Mouse (Mus musculus) forebrain, embryonic 13.5 days (tissue): ENCODE results near the gene Gm45233. TPM values are rescaled to one million over a fixed set of nuclear protein-coding genes. Genes with fewer than 3 reads are reported as not detected.
"Not testable (repeated sequence)": the region's sequence is repeated elsewhere in the genome, so short reads cannot be mapped to it uniquely, and the experiment has no call there.

Experiments
- ATAC-seq: fragments of 200-750 bp; cut with Nextera tagmentation; 2 replicates; pipeline ENCODE4 v1.8.0; 2017
- H3K27ac ChIP-seq: fragments of 300-500 bp; sonication (generic); 2 replicates; pipeline ENCODE4 v1.5.1; 2015; ENCODE audit warnings: inconsistent platforms, mild to moderate bottlenecking, moderate library complexity
- H3K27me3 ChIP-seq: fragments of 300-500 bp; sonication (generic); 2 replicates; pipeline ENCODE4 v1.6.1; 2015; ENCODE audit warnings: mild to moderate bottlenecking, inconsistent platforms
- H3K36me3 ChIP-seq: fragments of 300-500 bp; sonication (generic); 2 replicates; pipeline ENCODE4 v1.6.1; 2015; ENCODE audit warnings: mild to moderate bottlenecking, inconsistent platforms; ENCODE audit not compliant: poor library complexity, severe bottlenecking
- H3K4me1 ChIP-seq: fragments of 300-500 bp; sonication (generic); 2 replicates; pipeline ENCODE4 v1.6.1; 2015; ENCODE audit warnings: inconsistent platforms
- H3K4me2 ChIP-seq: fragments of 300-500 bp; sonication (generic); 2 replicates; pipeline ENCODE4 v1.6.1; 2015; ENCODE audit warnings: inconsistent platforms, mild to moderate bottlenecking, moderate library complexity
- H3K4me3 ChIP-seq: fragments of 300-500 bp; sonication (generic); 2 replicates; pipeline ENCODE4 v1.5.1; 2015; ENCODE audit warnings: mild to moderate bottlenecking, inconsistent platforms
- H3K9ac ChIP-seq: fragments of 300-500 bp; sonication (generic); 2 replicates; pipeline ENCODE4 v1.6.1; 2015; ENCODE audit warnings: mild to moderate bottlenecking, inconsistent platforms
- H3K9me3 ChIP-seq: fragments of 300-500 bp; sonication (generic); replicated peaks from 2 replicates; pipeline ENCODE4 v1.6.1; 2016; ENCODE audit warnings: inconsistent platforms
- WGBS: fragments of 180-500 bp; shearing (Covaris S2); methylation state at CpG from one replicate; pipeline ENCODE4 v1.1.7; 2015; 5-methylcytosine and 5-hydroxymethylcytosine counted together
- polyA plus RNA-seq: library from polyadenylated mRNA; unstranded; fragments of >200 nt; fragmentation: Nextera tagmentation; extraction: Ambion mirVana; gene quantifications from 2 replicates; pipeline ENCODE4 v1.2.1, GENCODE M21; 2015

Gm45233 gene
- polyA plus RNA-seq: 0.26 and 0.47 TPM in 2 replicates

- H3K4me3 ChIP-seq: peak within 1 kb of the TSS; percentile 57
- H3K9me3 ChIP-seq: no peaks in the 10 kb centered on the region
- 0 out of 2 replicates have a peak, but pooled peaks cover 2% of the 10 kb centered on the region for H3K27me3 ChIP-seq
- under 1% methylated on average over 27 of the region's 27 CpGs for WGBS
- no peaks in the 10 kb centered on the region for H3K36me3 ChIP-seq
- H3K9ac ChIP-seq: peak within 1 kb of the TSS; percentile 68
- H3K4me1 ChIP-seq: peaks cover 21% of the 10 kb centered on the region
- H3K27ac ChIP-seq: peak within 1 kb of the TSS; percentile 75
- ATAC-seq: peak; percentile 98
- peak within 1 kb of the TSS; percentile 84 for H3K4me2 ChIP-seq
Observed at GRCm38 (mm10) chr7:43443917-43444293, at the start of gene Gm45233, which contains the start of gene Etfb. Gene Gm45233, plus strand, starts transcription at chr7:43444128. Gene Etfb, plus strand, starts transcription at chr7:43444083.

DNA sequence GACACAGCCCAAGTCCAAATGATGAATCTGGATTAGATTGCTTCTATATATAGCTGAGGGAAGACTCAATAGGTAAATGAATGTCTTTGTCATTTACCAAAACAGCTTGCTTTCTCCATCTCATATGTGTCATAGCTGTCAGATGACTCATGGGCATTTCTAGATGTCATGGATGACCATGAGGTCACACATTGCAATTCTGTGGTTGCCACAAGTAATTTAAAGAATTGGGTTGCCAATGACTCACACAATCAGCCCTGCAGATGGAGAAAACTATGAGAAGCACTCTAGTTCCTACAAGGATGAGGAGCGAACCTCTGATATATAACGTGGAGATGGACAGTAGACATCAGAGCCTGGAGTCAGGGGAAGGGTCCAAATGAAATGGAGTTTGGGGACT, 44.4 kb upstream of the Gm45233 start:
- no peak overlapping the region for H3K27ac ChIP-seq
- H3K36me3 ChIP-seq: no peaks in the 10 kb centered on the region
- ATAC-seq: no peak
- H3K4me1 ChIP-seq: no peaks in the 10 kb centered on the region
- no peak overlapping the region for H3K4me3 ChIP-seq
- WGBS: 85% methylated on average over 2 of the region's 2 CpGs
- H3K27me3 ChIP-seq: no peaks in the 10 kb centered on the region
- H3K9ac ChIP-seq: no peak overlapping the region
- no peak overlapping the region for H3K4me2 ChIP-seq
- no peaks in the 10 kb centered on the region for H3K9me3 ChIP-seq

GRCm38 (mm10) chr7:43402718-43403117, 41.2 kb upstream of the Gm45233 start:
- Histone ChIP-seq H3K27ac (no peak overlapping the region), H3K4me1 (no peaks in the 10 kb centered on the region), H3K27me3 (no peaks in the 10 kb centered on the region), H3K9ac (no peak overlapping the region), H3K4me3 (no peak overlapping the region), H3K9me3 (no peaks in the 10 kb centered on the region), H3K36me3 (no peaks in the 10 kb centered on the region), H3K4me2 (no peak overlapping the region)
- ATAC-seq: no peak
- 54% methylated on average over 2 of the region's 2 CpGs for WGBS

GRCm38 (mm10) chr7:43407573-43407972, 36.4 kb upstream of the Gm45233 start:
- no peak overlapping the region for H3K9ac ChIP-seq
- no peak overlapping the region for H3K27ac ChIP-seq
- WGBS: 80% methylated on average over 3 of the region's 3 CpGs
- no peak for ATAC-seq
- H3K4me2 ChIP-seq: no peak overlapping the region
- no peaks in the 10 kb centered on the region for H3K36me3 ChIP-seq
- H3K9me3 ChIP-seq: no peaks in the 10 kb centered on the region
- H3K27me3 ChIP-seq: no peaks in the 10 kb centered on the region
- H3K4me1 ChIP-seq: no peaks in the 10 kb centered on the region
- H3K4me3 ChIP-seq: no peak overlapping the region

- Histone ChIP-seq H3K27ac (no peak within 1 kb of the TSS), H3K27me3 (no peaks in the 10 kb centered on the region), H3K9me3 (no peaks in the 10 kb centered on the region), H3K4me1 (no peaks in the 10 kb centered on the region), H3K36me3 (no peaks in the 10 kb centered on the region), H3K4me2 (no peak within 1 kb of the TSS), H3K4me3 (no peak within 1 kb of the TSS), H3K9ac (no peak within 1 kb of the TSS)
- ATAC-seq: no peak
- 91% methylated on average over 4 of the region's 4 CpGs for WGBS
Observed at GRCm38 (mm10) chr7:43408131-43408553, 35.8 kb upstream of the Gm45233 start, which contains the start of gene Siglecg. Gene Siglecg, plus strand, starts transcription at chr7:43408204.

GRCm38 (mm10) chr7:43409084-43409483, 34.8 kb upstream of the Gm45233 start:
- Histone ChIP-seq H3K9ac (no peak overlapping the region), H3K4me1 (no peaks in the 10 kb centered on the region), H3K4me2 (no peak overlapping the region), H3K36me3 (no peaks in the 10 kb centered on the region), H3K27me3 (no peaks in the 10 kb centered on the region), H3K9me3 (no peaks in the 10 kb centered on the region), H3K4me3 (no peak overlapping the region), H3K27ac (no peak overlapping the region)
- no peak for ATAC-seq
- WGBS: 88% methylated on average over 3 of the region's 3 CpGs

GRCm38 (mm10) chr7:43411724-43412123, 32.2 kb upstream of the Gm45233 start:
- not testable (repeated sequence) for ATAC-seq, H3K36me3 ChIP-seq, H3K4me2 ChIP-seq, H3K27ac ChIP-seq, H3K27me3 ChIP-seq, H3K4me3 ChIP-seq, H3K9me3 ChIP-seq, H3K9ac ChIP-seq, H3K4me1 ChIP-seq
- 31% methylated on average over 4 of the region's 4 CpGs for WGBS

DNA sequence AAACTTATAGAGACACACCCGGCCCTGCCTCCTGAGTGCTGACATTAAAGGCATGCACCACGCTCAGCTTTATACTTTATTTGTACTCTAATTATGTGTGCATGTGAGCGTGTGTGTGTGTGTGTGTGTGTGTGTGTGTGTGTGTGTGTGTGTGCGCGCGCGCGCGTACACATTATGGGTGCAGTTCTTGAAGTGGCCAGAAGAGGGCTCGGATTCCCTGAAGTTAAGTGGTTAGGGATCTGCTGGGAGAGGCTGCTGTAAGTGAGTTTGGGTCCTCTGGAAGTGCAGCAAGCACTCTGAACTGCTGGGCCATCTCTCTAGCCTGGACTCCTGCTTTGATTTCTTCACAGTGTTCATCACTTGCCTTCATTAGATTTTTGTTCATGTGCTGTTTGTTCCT, 26.6 kb upstream of the Gm45233 start:
- Histone ChIP-seq H3K27ac (no peak overlapping the region), H3K9me3 (peaks cover 8% of the 10 kb centered on the region; the same call in 1 of the 2 replicates), H3K9ac (no peak overlapping the region), H3K27me3 (no peaks in the 10 kb centered on the region), H3K4me1 (no peaks in the 10 kb centered on the region), H3K4me2 (no peak overlapping the region), H3K36me3 (no peaks in the 10 kb centered on the region), H3K4me3 (no peak overlapping the region)
- no peak for ATAC-seq
- whole genome bisulfite sequencing: 87% methylated on average over 10 of the region's 10 CpGs

GRCm38 (mm10) chr7:43422995-43423617, 20.8 kb upstream of the Gm45233 start:
- peak overlapping the region; percentile 24 for H3K4me2 ChIP-seq
- peaks cover 6% of the 10 kb centered on the region; the same call in 1 of the 2 replicates for H3K4me1 ChIP-seq
- no peaks in the 10 kb centered on the region for H3K27me3 ChIP-seq
- H3K36me3 ChIP-seq: no peaks in the 10 kb centered on the region
- H3K27ac ChIP-seq: no peak overlapping the region
- H3K4me3 ChIP-seq: no peak overlapping the region
- ATAC-seq: peak; percentile 92
- no peak overlapping the region for H3K9ac ChIP-seq
- H3K9me3 ChIP-seq: 0 out of 2 replicates have a peak, but pooled peaks cover 2% of the 10 kb centered on the region
- 13% methylated on average over 11 of the region's 11 CpGs for WGBS

DNA sequence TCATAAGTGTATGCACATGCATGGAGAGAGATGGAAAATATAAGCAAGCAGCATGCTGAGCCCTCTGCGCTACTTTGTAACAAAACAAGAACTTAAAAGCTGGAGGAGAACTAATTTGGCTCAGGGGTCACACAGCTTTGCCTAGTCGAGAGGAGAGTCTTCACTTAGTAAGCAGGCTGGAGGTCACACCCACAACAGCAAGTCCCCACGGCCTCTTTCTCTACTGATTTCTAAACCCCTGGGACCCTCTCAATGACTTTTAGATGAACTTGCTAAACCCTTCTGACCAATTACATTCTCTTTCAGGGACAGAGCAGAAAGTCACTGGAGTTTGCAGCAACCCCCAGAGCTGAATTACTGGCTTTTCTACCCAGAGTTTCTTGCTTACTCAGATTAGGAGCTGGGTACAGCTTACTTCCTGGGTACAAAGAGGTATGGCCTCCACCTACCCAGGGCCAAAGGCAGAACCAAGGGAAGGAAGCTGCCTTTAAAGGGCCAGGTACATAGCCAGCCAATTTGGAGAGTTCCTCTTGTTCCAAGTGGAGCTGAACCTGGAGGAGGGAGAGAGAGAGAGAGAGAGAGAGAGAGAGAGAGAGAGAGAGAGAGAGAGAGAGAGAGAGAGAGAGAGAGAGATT, 19.8 kb upstream of the Gm45233 start:
- no peaks in the 10 kb centered on the region for H3K9me3 ChIP-seq
- no peaks in the 10 kb centered on the region for H3K27me3 ChIP-seq
- WGBS: 62% methylated on average over 3 of the region's 3 CpGs
- no peak overlapping the region for H3K4me3 ChIP-seq
- H3K27ac ChIP-seq: no peak overlapping the region
- no peak overlapping the region for H3K9ac ChIP-seq
- no peak overlapping the region for H3K4me2 ChIP-seq
- H3K36me3 ChIP-seq: no peaks in the 10 kb centered on the region
- no peak for ATAC-seq
- H3K4me1 ChIP-seq: peaks cover 6% of the 10 kb centered on the region; the same call in 1 of the 2 replicates

DNA sequence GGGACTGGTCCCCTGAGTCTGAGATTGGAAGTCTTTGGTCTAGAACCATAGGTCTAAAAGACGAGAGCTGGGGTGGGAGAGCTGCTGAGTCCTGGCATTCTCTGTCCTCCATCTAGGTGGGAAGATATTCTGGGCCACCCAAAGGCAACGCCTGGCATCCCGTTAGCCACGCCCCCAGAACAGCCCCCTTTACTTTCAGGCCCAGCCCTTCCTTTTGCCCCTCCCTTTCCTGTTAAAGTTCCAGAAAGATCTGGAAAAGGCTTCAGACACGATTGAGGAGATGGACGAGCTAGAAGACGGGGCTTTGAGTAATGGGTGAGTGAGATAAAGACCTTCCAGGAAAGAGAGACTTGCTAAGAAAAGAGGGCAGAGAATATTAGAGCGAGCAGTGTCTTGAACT, 16.5 kb upstream of the Gm45233 start, which contains the start of gene Lim2:
Gene Lim2, plus strand, starts transcription at position 265 of the 400 bp plus-strand sequence.
- Histone ChIP-seq H3K4me2 (no peak within 1 kb of the TSS), H3K9me3 (no peaks in the 10 kb centered on the region), H3K4me3 (no peak within 1 kb of the TSS), H3K36me3 (no peaks in the 10 kb centered on the region), H3K27ac (no peak within 1 kb of the TSS), H3K4me1 (peaks cover 6% of the 10 kb centered on the region; the same call in 1 of the 2 replicates), H3K27me3 (no peaks in the 10 kb centered on the region), H3K9ac (no peak within 1 kb of the TSS)
- ATAC-seq: no peak
- WGBS: 90% methylated on average over 8 of the region's 8 CpGs

DNA sequence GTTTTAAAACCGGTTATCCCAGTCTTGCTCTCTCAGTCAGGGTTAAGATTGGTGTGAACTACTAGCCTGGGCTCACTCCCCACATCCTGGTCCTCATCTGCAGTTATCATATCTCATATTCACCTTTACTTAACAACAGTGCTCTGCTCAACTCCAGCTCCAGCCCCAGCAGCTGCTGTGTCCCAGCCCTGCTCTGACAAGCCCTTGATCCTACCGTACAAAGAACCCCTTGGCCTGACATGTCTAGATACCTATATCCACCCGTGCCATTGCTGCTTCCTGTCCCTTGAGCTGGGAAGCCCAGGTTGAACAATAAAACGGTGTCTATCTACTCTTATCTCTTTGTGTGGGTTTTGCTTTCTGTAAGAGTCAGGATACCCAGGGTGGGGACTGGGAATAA, 14.4 kb upstream of the Gm45233 start:
- WGBS: 61% methylated on average over 4 of the region's 4 CpGs
- no peak overlapping the region for H3K4me2 ChIP-seq
- H3K9ac ChIP-seq: no peak overlapping the region
- no peaks in the 10 kb centered on the region for H3K4me1 ChIP-seq
- no peak overlapping the region for H3K4me3 ChIP-seq
- no peaks in the 10 kb centered on the region for H3K9me3 ChIP-seq
- ATAC-seq: no peak
- no peak overlapping the region for H3K27ac ChIP-seq
- H3K27me3 ChIP-seq: no peaks in the 10 kb centered on the region
- H3K36me3 ChIP-seq: no peaks in the 10 kb centered on the region
